10 mouse cellular contexts compared by ENCODE assay signal in the genomic region with DNA sequence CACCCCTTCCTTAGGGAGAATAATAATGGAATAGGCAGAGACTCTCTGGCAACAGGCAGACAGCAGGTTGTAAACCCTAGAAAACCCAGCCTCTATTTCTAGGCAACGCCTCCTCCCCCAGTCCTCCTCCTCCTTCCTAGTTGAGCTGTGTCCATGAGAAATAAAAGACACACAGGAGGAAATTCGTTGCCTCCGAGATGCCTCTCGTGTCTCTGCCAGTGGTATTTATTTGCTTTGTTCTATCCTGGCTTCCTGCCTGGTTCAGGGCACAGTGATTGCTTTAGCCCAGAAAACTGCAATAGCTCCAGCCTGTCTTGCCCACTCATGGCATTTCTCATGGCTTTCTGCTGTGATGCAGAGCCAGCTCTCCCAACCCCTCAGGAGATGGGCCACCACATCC. TPM values are rescaled to one million over a fixed set of nuclear protein-coding genes. Genes with fewer than 3 reads are reported as not detected.
DNase-seq lines count a peak whose midpoint lies in the region; ATAC-seq and TF ChIP-seq lines count a peak whose summit lies in the region.
"Had no signal": no experiment of that assay in that cellular context is flagged by ENCODE, and none has a peak within 500 bp of the region (broad histone marks: within the 10 kb centered on the region; RNA-seq: fewer than 3 reads in every experiment).

No protein-coding gene starts in this region.

- intact Hi-C loops in left cerebral cortex, adult 2 months (cut with DNase I): loop anchor here (2.0 to 5.0 kb wide), 4 partner anchors 29 to 115 kb away; a partner anchor contains a TSS

- DNase-seq in brain, adult 2 months (ENCODE audit: low read depth, low spot score): peak; percentile 91
- DNase-seq in fat pad, adult 2 months (ENCODE audit: extremely low read depth, low read depth, low spot score): peak; percentile 14
- DNase-seq in left cerebral cortex, adult 2 months (ENCODE audit: extremely low spot score in 1 of 2, low spot score in 2 of 2): peak; percentile 47 to 58
- no peak for DNase-seq in embryo, embryonic 11 days
- no peak for DNase-seq in kidney, adult 11 months
- DNase-seq: liver, embryonic 13.5 days had no signal

- no peak overlapping the region for H3K9ac ChIP-seq in intestine, embryonic 15.5 days
- H3K9ac ChIP-seq in intestine, embryonic 16.5 days (ENCODE audit: low read depth, low read length): no peak overlapping the region
- H3K9ac ChIP-seq: embryonic facial prominence, embryonic 13.5 days; liver, embryonic 13.5 days had no signal

- H3K9me3 ChIP-seq in intestine, embryonic 15.5 days: no peaks in the 10 kb centered on the region
- no peaks in the 10 kb centered on the region for H3K9me3 ChIP-seq in intestine, embryonic 16.5 days (ENCODE audit: control insufficient read depth, low read length)
- H3K9me3 ChIP-seq: embryonic facial prominence, embryonic 13.5 days; liver, embryonic 13.5 days had no signal

- H3K36me3 ChIP-seq in intestine, embryonic 15.5 days: no peaks in the 10 kb centered on the region
- no peaks in the 10 kb centered on the region for H3K36me3 ChIP-seq in intestine, embryonic 16.5 days (ENCODE audit: control insufficient read depth, insufficient read depth, low read length)
- H3K36me3 ChIP-seq: embryonic facial prominence, embryonic 13.5 days; liver, embryonic 13.5 days had no signal

- H3K4me3 ChIP-seq in intestine, embryonic 15.5 days (replicated peaks): no peak overlapping the region
- H3K4me3 ChIP-seq in intestine, embryonic 16.5 days (ENCODE audit: low read length): no peak overlapping the region
- H3K4me3 ChIP-seq in left cerebral cortex, adult 2 months: no peak overlapping the region
- H3K4me3 ChIP-seq: embryonic facial prominence, embryonic 13.5 days; liver, embryonic 13.5 days had no signal

- no peaks in the 10 kb centered on the region for H3K27me3 ChIP-seq in intestine, embryonic 15.5 days (replicated peaks)
- H3K27me3 ChIP-seq in intestine, embryonic 16.5 days (replicated peaks; ENCODE audit: control insufficient read depth, insufficient read depth, low read length): no peaks in the 10 kb centered on the region
- H3K27me3 ChIP-seq: embryonic facial prominence, embryonic 13.5 days; liver, embryonic 13.5 days had no signal

- peaks cover 13% of the 10 kb centered on the region; the same call in 1 of the 2 replicates for H3K4me1 ChIP-seq in intestine, embryonic 15.5 days (replicated peaks)
- H3K4me1 ChIP-seq in intestine, embryonic 16.5 days (ENCODE audit: control insufficient read depth, insufficient read depth, low read length): peaks cover 12% of the 10 kb centered on the region; the same call in 1 of the 2 replicates
- H3K4me1 ChIP-seq: liver, embryonic 13.5 days had no signal

- no peak overlapping the region for H3K27ac ChIP-seq in intestine, embryonic 15.5 days
- no peak overlapping the region for H3K27ac ChIP-seq in intestine, embryonic 16.5 days (ENCODE audit: low read length)
- peak overlapping the region; percentile 63 for H3K27ac ChIP-seq in left cerebral cortex, adult 2 months
- H3K27ac ChIP-seq: embryonic facial prominence, embryonic 13.5 days; liver, embryonic 13.5 days had no signal

- no peak for TF ChIP-seq CTCF in left cerebral cortex, adult 2 months (IDR thresholded peaks at IDR 0.05)

- no peak overlapping the region for H3K4me2 ChIP-seq in intestine, embryonic 15.5 days (replicated peaks)
- no peak overlapping the region for H3K4me2 ChIP-seq in intestine, embryonic 16.5 days (ENCODE audit: low read depth, low read length)
- H3K4me2 ChIP-seq: embryonic facial prominence, embryonic 13.5 days; liver, embryonic 13.5 days had no signal

- 17% methylated on average over 4 of the region's 4 CpGs for WGBS in intestine, embryonic 15.5 days
- 17% methylated on average over 4 of the region's 4 CpGs for WGBS in intestine, embryonic 16.5 days

- 0 out of 2 replicates have a peak, but pooled peaks have one; percentile 28 for ATAC-seq in intestine, embryonic 15.5 days
- ATAC-seq in intestine, embryonic 16.5 days: no peak; the same call in 1 of the 2 replicates
- ATAC-seq in activated CD4-positive, CD25-positive, alpha-beta regulatory T cell, adult 4 months: no peak

RNA-seq across cellular contexts. Expression of a gene that starts 43.8 kb away (rescaled TPM):
- polyA plus RNA-seq in intestine, embryonic 15.5 days (2015; fragmentation: Nextera tagmentation; extraction: Ambion mirVana): 7.4 TPM in 2 replicates
- polyA plus RNA-seq in intestine, embryonic 16.5 days (2015; fragmentation: Nextera tagmentation; extraction: Ambion mirVana): 7.0 and 9.0 TPM in 2 replicates
- 10 to 100 TPM; 45.5 to 56.0 TPM for total RNA-seq in left cerebral cortex, adult 2 months (2021)
- 10 to 100 TPM; 26.9 to 38.2 TPM for polyA plus RNA-seq in activated CD4-positive, CD25-positive, alpha-beta regulatory T cell, adult 4 months (2017; shearing (Covaris generic))

Comparison
In these comparisons a context has a peak if more than half of its experiments do, and no peak if none do; other contexts are left out.
1. DNase-seq: peak in brain, adult 2 months (single experiment), fat pad, adult 2 months (single experiment) and left cerebral cortex, adult 2 months (2 of 2); none in embryo, embryonic 11 days (single experiment) and kidney, adult 11 months (single experiment).